Mouse (Mus musculus) kidney, postnatal 0 days (tissue): ENCODE measurements at regions not wholly inside any gene's neighbourhood (a gene's known extent, or its start where the extent isn't known, plus 50 kb on each side); places are given as distances from the start of the nearest gene placed in this dataset.
"Not testable (repeated sequence)": the region's sequence is repeated elsewhere in the genome, so short reads cannot be mapped to it uniquely, and the experiment has no call there.

ENCODE experiments used
- ATAC-seq: fragments of 200-750 bp; cut with Nextera tagmentation; replicated peaks from 2 replicates; pipeline ENCODE4 v1.8.0; 2017; ENCODE audit warnings: low read depth, moderate number of reproducible peaks, moderate TSS enrichment, moderate library complexity; ENCODE audit not compliant: low FRiP score
- DNase-seq: peaks from one replicate; pipeline ENCODE4 v3.0.0-alpha.2; 2016; ENCODE audit warnings: low spot score
- H3K27ac ChIP-seq: fragments of 300-500 bp; sonication (generic); 2 replicates; pipeline ENCODE4 v1.5.1; 2014; ENCODE audit warnings: mild to moderate bottlenecking
- H3K27me3 ChIP-seq: fragments of 300-500 bp; sonication (generic); 2 replicates; pipeline ENCODE4 v1.6.1; 2014; ENCODE audit warnings: low read length, mixed read lengths; ENCODE audit not compliant: insufficient read depth
- H3K36me3 ChIP-seq: fragments of 300-500 bp; sonication (generic); 2 replicates; pipeline ENCODE4 v1.6.1; 2014; ENCODE audit warnings: low read length, mixed read lengths; ENCODE audit not compliant: insufficient read depth
- H3K4me1 ChIP-seq: fragments of 300-500 bp; sonication (generic); replicated peaks from 2 replicates; pipeline ENCODE4 v1.6.1; 2014; ENCODE audit warnings: antibody characterized with exemption, low read length, mixed read lengths; ENCODE audit not compliant: insufficient read depth
- H3K4me2 ChIP-seq: fragments of 300-500 bp; sonication (generic); 2 replicates; pipeline ENCODE4 v1.6.1; 2014; ENCODE audit warnings: mild to moderate bottlenecking, low read length, moderate library complexity, mixed read lengths
- H3K4me3 ChIP-seq: fragments of 300-500 bp; sonication (generic); replicated peaks from 2 replicates; pipeline ENCODE4 v1.5.1; 2014; ENCODE audit warnings: low read depth, low read length
- H3K9ac ChIP-seq: fragments of 300-500 bp; sonication (generic); 2 replicates; pipeline ENCODE4 v1.6.1; 2014; ENCODE audit warnings: low read depth, low read length
- H3K9me3 ChIP-seq: fragments of 300-500 bp; sonication (generic); replicated peaks from 2 replicates; pipeline ENCODE4 v1.6.1; 2016; ENCODE audit warnings: low read length, inconsistent platforms, mixed read lengths
- CTCF ChIP-seq: IDR thresholded peaks from 2 replicates; pipeline ENCODE4 v1.5.1; 2016; ENCODE audit warnings: antibody characterized with exemption, low read depth, mild to moderate bottlenecking, moderate library complexity
- WGBS: fragments of 180-500 bp; shearing (Covaris S2); extraction: QIAGEN DNeasy Blood & Tissue Kit; methylation state at CpG from one replicate; pipeline ENCODE4 v1.1.7; 2014; 5-methylcytosine and 5-hydroxymethylcytosine counted together

GRCm38 (mm10) chr10:104684717-104685336 is 491.0 kb downstream of the Gm4340 start:
- Histone ChIP-seq H3K9me3 (no peaks in the 10 kb centered on the region), H3K27ac (no peak overlapping the region), H3K4me1 (no peaks in the 10 kb centered on the region), H3K9ac (no peak overlapping the region), H3K27me3 (no peaks in the 10 kb centered on the region), H3K4me2 (no peak overlapping the region), H3K4me3 (no peak overlapping the region), H3K36me3 (no peaks in the 10 kb centered on the region)
- WGBS = 73% methylated on average over 5 of the region's 5 CpGs
- DNase-seq (no peak), ATAC-seq (no peak)
- TF ChIP-seq CTCF = no peak

- H3K36me3 ChIP-seq = no peaks in the 10 kb centered on the region
- WGBS = 73% methylated on average over 3 of the region's 3 CpGs
- H3K9me3 ChIP-seq = no peaks in the 10 kb centered on the region
- no peaks in the 10 kb centered on the region for H3K4me1 ChIP-seq
- H3K27ac ChIP-seq = no peak overlapping the region
- no peak for DNase-seq
- no peak for ATAC-seq
- no peaks in the 10 kb centered on the region for H3K27me3 ChIP-seq
- H3K4me3 ChIP-seq = no peak overlapping the region
- no peak overlapping the region for H3K4me2 ChIP-seq
- H3K9ac ChIP-seq = no peak overlapping the region
- no peak for TF ChIP-seq CTCF
Observed at GRCm38 (mm10) chr10:104685857-104686256, 492.0 kb downstream of the Gm4340 start.

GRCm38 (mm10) chr10:104686669-104687068 is 492.8 kb downstream of the Gm4340 start:
- Histone ChIP-seq H3K4me2 (no peak overlapping the region), H3K9ac (no peak overlapping the region), H3K4me3 (no peak overlapping the region), H3K27ac (no peak overlapping the region), H3K36me3 (no peaks in the 10 kb centered on the region), H3K4me1 (no peaks in the 10 kb centered on the region), H3K27me3 (no peaks in the 10 kb centered on the region), H3K9me3 (no peaks in the 10 kb centered on the region)
- 89% methylated on average over 6 of the region's 6 CpGs for WGBS
- TF ChIP-seq CTCF = no peak
- DNase-seq (no peak), ATAC-seq (no peak)

GRCm38 (mm10) chr10:104694974-104695373 is 501.1 kb downstream of the Gm4340 start:
- Histone ChIP-seq H3K27ac (no peak overlapping the region), H3K36me3 (no peaks in the 10 kb centered on the region), H3K4me1 (no peaks in the 10 kb centered on the region), H3K27me3 (no peaks in the 10 kb centered on the region), H3K4me2 (no peak overlapping the region), H3K9ac (no peak overlapping the region), H3K9me3 (no peaks in the 10 kb centered on the region), H3K4me3 (no peak overlapping the region)
- no peak for DNase-seq
- WGBS = 83% methylated on average over 3 of the region's 3 CpGs
- no peak for TF ChIP-seq CTCF
- ATAC-seq = no peak

- H3K9me3 ChIP-seq = no peaks in the 10 kb centered on the region
- no peak overlapping the region for H3K4me2 ChIP-seq
- no peak overlapping the region for H3K27ac ChIP-seq
- H3K9ac ChIP-seq = no peak overlapping the region
- TF ChIP-seq CTCF = no peak
- DNase-seq = no peak
- no peaks in the 10 kb centered on the region for H3K36me3 ChIP-seq
- H3K27me3 ChIP-seq = no peaks in the 10 kb centered on the region
- no peak overlapping the region for H3K4me3 ChIP-seq
- H3K4me1 ChIP-seq = no peaks in the 10 kb centered on the region
- no peak for ATAC-seq
Observed at GRCm38 (mm10) chr10:104708926-104709325, 515.1 kb downstream of the Gm4340 start.

GRCm38 (mm10) chr10:104713281-104713915 is 519.6 kb downstream of the Gm4340 start:
- H3K4me1 ChIP-seq, H3K4me2 ChIP-seq, H3K27ac ChIP-seq, H3K9me3 ChIP-seq, H3K9ac ChIP-seq, ATAC-seq, H3K27me3 ChIP-seq, H3K4me3 ChIP-seq, H3K36me3 ChIP-seq: not testable (repeated sequence)
- DNase-seq = peak; percentile 6
- 79% methylated on average over 5 of the region's 5 CpGs for WGBS
